Mouse (Mus musculus): Measurements from ENCODE around the gene Fem1a. TPM values are rescaled to one million over a fixed set of nuclear protein-coding genes. Genes with fewer than 3 reads are reported as not detected.

The Fem1a gene
- polyA plus RNA-seq, 1 experiment from 2014 or later, result 19.4 TPM

GRCm38 (mm10) chr17:56224916-56225315, 31.7 kb upstream of the Fem1a start:
- Histone ChIP-seq H3K9ac (no peak overlapping the region), H3K27ac (no peak overlapping the region), H3K9me3 (replicated peaks) (no peaks in the 10 kb centered on the region), H3K27me3 (no peaks in the 10 kb centered on the region; the same call in none of the 2 replicates), H3K36me3 (no peaks in the 10 kb centered on the region), H3K4me3 (no peak overlapping the region), H3K4me2 (no peak overlapping the region), H3K4me1 (replicated peaks) (no peaks in the 10 kb centered on the region; the same call in 1 of the 2 replicates)
- WGBS, result 47% methylated on average over 1 of the region's 1 CpGs
- no peak for ATAC-seq (replicated peaks; ENCODE audit: insufficient number of reproducible peaks, insufficient read depth, low FRiP score, low read depth)

- no peaks in the 10 kb centered on the region for H3K9me3 ChIP-seq (replicated peaks)
- WGBS, result 59% methylated on average over 3 of the region's 3 CpGs
- H3K4me1 ChIP-seq (replicated peaks), result no peaks in the 10 kb centered on the region
- no peak overlapping the region for H3K27ac ChIP-seq
- H3K4me2 ChIP-seq, result no peak overlapping the region
- ATAC-seq (replicated peaks; ENCODE audit: insufficient number of reproducible peaks, insufficient read depth, low FRiP score, low read depth), result no peak
- no peaks in the 10 kb centered on the region for H3K36me3 ChIP-seq
- no peak overlapping the region for H3K4me3 ChIP-seq
- H3K27me3 ChIP-seq, result no peaks in the 10 kb centered on the region; the same call in none of the 2 replicates
- no peak overlapping the region for H3K9ac ChIP-seq
These were observed 30.0 kb upstream of the Fem1a start for GRCm38 (mm10) chr17:56226566-56226965.

- 60% methylated on average over 10 of the region's 10 CpGs for WGBS
- H3K36me3 ChIP-seq, result no peaks in the 10 kb centered on the region
These were observed 26.7 kb upstream of the Fem1a start for GRCm38 (mm10) chr17:56229943-56230342.

DNA sequence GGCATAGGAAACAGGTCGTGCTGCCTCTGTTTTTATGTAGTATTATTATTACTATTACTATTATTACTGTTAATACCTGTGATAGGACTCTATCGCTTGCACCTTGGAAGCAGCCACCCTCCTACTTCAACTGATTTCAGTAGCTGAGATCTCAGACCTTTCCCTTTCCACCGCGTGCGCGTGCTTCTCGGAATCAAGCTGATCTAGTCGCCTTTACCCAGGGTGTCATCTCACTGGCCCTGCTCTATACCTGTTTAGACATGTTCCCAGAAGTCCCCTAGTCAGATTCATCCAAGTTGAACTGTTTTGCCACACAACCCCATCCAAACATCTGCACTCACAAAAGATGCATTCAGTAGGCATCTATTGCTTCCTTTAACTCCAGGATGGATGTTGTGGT, 23.2 kb upstream of the Fem1a start:
- H3K4me2 ChIP-seq, result no peak overlapping the region
- no peak for ATAC-seq (replicated peaks; ENCODE audit: insufficient number of reproducible peaks, insufficient read depth, low FRiP score, low read depth)
- no peak overlapping the region for H3K27ac ChIP-seq
- H3K4me1 ChIP-seq (replicated peaks), result peaks cover 4% of the 10 kb centered on the region; the same call in 1 of the 2 replicates
- WGBS, result 50% methylated on average over 8 of the region's 8 CpGs
- H3K4me3 ChIP-seq, result no peak overlapping the region
- no peaks in the 10 kb centered on the region for H3K36me3 ChIP-seq
- no peaks in the 10 kb centered on the region for H3K9me3 ChIP-seq (replicated peaks)
- peaks cover 6% of the 10 kb centered on the region for H3K27me3 ChIP-seq
- H3K9ac ChIP-seq, result no peak overlapping the region

More at GRCm38 (mm10) chr17:56229943-56230342, 26.7 kb upstream of the Fem1a start:
- Histone ChIP-seq H3K4me2 (no peak overlapping the region), H3K9ac (no peak overlapping the region), H3K27me3 (peaks cover 6% of the 10 kb centered on the region), H3K4me1 (replicated peaks) (peaks cover 4% of the 10 kb centered on the region; the same call in 1 of the 2 replicates), H3K9me3 (replicated peaks) (no peaks in the 10 kb centered on the region), H3K4me3 (no peak overlapping the region), H3K27ac (no peak overlapping the region)
- ATAC-seq (replicated peaks; ENCODE audit: insufficient number of reproducible peaks, insufficient read depth, low FRiP score, low read depth), result no peak

DNA sequence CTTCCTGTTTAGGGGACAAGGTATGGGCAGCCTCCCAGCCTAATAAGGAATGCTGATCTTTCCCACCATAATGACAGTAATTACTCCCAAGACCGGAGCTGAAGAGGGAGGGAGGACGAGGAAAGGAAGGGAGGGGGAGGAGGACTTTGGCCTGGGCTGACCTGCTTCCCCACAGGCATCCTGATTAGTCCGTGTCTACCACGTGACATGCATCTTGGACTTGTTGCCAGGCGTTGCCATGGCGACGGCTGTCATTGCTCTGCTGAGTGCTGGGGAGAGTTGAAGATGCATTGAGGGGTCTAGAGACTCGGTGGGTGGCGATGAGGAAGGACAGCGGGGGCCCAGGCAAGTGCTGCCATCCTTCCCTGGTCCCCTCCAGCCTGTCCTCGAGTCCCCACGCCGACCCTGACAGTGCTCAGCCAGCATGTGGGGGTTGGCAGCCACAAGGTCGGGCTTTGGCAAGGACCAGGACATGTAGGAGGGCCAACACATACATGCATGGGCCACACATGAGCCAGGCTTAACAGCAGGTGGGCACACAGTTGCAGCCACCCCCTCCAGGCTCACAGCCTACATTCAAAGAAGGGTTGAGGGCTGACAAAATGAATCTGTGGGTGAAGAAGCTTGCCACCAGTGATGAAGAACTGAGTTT, 22.7 kb upstream of the Fem1a start:
- Histone ChIP-seq H3K36me3 (no peaks in the 10 kb centered on the region), H3K4me2 (no peak overlapping the region), H3K4me3 (no peak overlapping the region), H3K9ac (no peak overlapping the region), H3K27ac (no peak overlapping the region), H3K4me1 (replicated peaks) (peaks cover 4% of the 10 kb centered on the region; the same call in 1 of the 2 replicates), H3K9me3 (replicated peaks) (no peaks in the 10 kb centered on the region), H3K27me3 (peaks cover 6% of the 10 kb centered on the region)
- WGBS, result 1% methylated on average over 14 of the region's 14 CpGs
- peak; percentile 62; the same call in 1 of the 2 replicates for ATAC-seq (replicated peaks; ENCODE audit: insufficient number of reproducible peaks, insufficient read depth, low FRiP score, low read depth)

GRCm38 (mm10) chr17:56241541-56242401, 14.8 kb upstream of the Fem1a start:
- no peak overlapping the region for H3K4me2 ChIP-seq
- peaks cover 12% of the 10 kb centered on the region for H3K27me3 ChIP-seq
- ATAC-seq (replicated peaks; ENCODE audit: insufficient number of reproducible peaks, insufficient read depth, low FRiP score, low read depth), result peak; percentile 58
- no peaks in the 10 kb centered on the region; the same call in 1 of the 2 replicates for H3K4me1 ChIP-seq (replicated peaks)
- no peak overlapping the region for H3K27ac ChIP-seq
- H3K4me3 ChIP-seq, result no peak overlapping the region
- no peaks in the 10 kb centered on the region for H3K36me3 ChIP-seq
- no peaks in the 10 kb centered on the region for H3K9me3 ChIP-seq (replicated peaks)
- WGBS, result 1% methylated on average over 33 of the region's 33 CpGs
- no peak overlapping the region for H3K9ac ChIP-seq

- WGBS, result 59% methylated on average over 7 of the region's 7 CpGs
- peaks cover 11% of the 10 kb centered on the region for H3K27me3 ChIP-seq
- H3K4me2 ChIP-seq, result no peak overlapping the region
- H3K27ac ChIP-seq, result no peak overlapping the region
- H3K4me1 ChIP-seq (replicated peaks), result no peaks in the 10 kb centered on the region; the same call in 1 of the 2 replicates
- H3K36me3 ChIP-seq, result no peaks in the 10 kb centered on the region
- H3K9me3 ChIP-seq (replicated peaks), result no peaks in the 10 kb centered on the region
- ATAC-seq (replicated peaks; ENCODE audit: insufficient number of reproducible peaks, insufficient read depth, low FRiP score, low read depth), result no peak
- no peak overlapping the region for H3K4me3 ChIP-seq
- H3K9ac ChIP-seq, result no peak overlapping the region
These were observed 11.0 kb upstream of the Fem1a start for GRCm38 (mm10) chr17:56245608-56246007.

DNA sequence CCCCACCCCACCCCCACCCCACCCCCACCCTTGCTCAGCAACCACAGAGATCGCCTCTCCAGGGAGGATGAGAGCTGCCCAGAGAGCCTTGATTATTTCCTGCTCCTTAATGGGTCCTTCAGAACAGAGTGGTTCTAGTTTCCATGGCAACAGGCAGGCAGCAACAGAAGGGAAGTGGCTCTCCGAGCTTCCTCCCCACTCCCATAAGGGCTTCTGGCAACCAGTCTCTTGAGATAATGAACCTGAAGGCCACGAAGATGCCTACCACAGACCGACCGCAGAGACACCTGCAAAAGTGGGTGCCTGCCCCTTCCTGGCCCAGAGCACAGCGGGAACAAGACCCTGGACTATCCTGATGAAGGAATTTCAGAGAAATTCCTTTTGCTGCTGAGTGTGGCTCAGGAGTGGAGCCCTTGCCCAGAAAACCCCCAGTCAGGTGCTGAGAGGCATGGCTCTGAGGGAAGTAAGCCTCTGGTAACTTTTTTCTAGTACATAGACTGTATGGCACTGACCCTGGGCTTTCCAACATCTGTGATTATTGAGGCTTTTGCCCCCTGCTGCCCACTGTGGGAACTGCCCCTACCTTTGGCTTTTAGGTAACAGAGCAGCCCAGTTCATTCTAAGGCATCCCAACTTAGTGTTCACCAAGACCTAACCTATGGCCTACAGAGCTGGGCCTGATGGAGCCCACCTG, 5.3 kb upstream of the Fem1a start:
- Histone ChIP-seq H3K36me3 (no peaks in the 10 kb centered on the region), H3K4me1 (replicated peaks) (peaks cover 9% of the 10 kb centered on the region), H3K4me3 (no peak overlapping the region), H3K4me2 (no peak overlapping the region), H3K9me3 (replicated peaks) (no peaks in the 10 kb centered on the region), H3K27ac (no peak overlapping the region), H3K27me3 (no peaks in the 10 kb centered on the region), H3K9ac (no peak overlapping the region)
- 17% methylated on average over 6 of the region's 6 CpGs for WGBS
- no peak for ATAC-seq (replicated peaks; ENCODE audit: insufficient number of reproducible peaks, insufficient read depth, low FRiP score, low read depth)

DNA sequence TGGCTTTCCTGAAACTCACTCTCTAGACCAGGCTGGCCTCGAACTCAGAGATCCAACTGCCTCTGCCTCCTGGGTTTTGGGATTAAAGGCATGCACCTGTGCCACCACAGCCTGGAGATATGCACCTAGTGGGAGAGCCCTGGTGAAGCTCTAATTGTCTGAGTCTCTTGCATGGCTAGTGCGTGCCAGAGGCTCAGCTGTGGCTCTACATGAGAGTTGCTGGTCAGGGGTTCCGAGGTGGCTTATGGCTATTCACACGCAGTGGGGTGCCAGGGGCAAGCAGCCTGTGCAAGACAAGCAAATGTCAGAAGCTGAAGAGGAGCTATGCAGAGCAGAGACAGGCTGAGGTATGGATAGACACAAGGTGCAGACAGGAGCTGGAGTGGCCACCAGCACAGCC, 1.9 kb upstream of the Fem1a start:
- no peak overlapping the region for H3K4me2 ChIP-seq
- no peaks in the 10 kb centered on the region for H3K27me3 ChIP-seq
- 80% methylated on average over 4 of the region's 4 CpGs for WGBS
- H3K27ac ChIP-seq, result no peak overlapping the region
- H3K9me3 ChIP-seq (replicated peaks), result no peaks in the 10 kb centered on the region
- peaks cover 9% of the 10 kb centered on the region for H3K36me3 ChIP-seq
- no peak overlapping the region for H3K4me3 ChIP-seq
- H3K9ac ChIP-seq, result no peak overlapping the region
- no peak for ATAC-seq (replicated peaks; ENCODE audit: insufficient number of reproducible peaks, insufficient read depth, low FRiP score, low read depth)
- peaks cover 33% of the 10 kb centered on the region for H3K4me1 ChIP-seq (replicated peaks)

DNA sequence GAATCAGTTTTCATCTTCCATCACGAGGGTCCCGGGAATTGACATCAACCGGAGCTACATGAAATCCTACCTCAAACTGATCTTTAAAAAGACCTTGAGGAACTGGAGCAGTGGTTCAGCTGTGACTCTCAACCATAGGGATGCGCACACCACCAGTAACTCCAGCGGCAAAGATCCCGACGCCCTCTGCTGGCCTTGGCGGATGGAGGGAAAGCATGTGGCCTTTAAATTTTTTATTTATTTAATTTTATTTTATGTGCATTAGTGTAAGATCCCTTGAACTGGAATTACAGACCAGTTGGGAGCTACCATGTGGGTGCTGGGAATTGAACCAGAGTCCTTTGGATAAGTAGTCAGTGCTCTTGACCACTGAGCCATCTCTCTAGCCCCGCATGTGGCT, 1.2 kb upstream of the Fem1a start:
- Histone ChIP-seq H3K27me3 (no peaks in the 10 kb centered on the region), H3K36me3 (peaks cover 17% of the 10 kb centered on the region), H3K27ac (peak overlapping the region; percentile 40; the same call in 1 of the 2 replicates), H3K9me3 (replicated peaks) (no peaks in the 10 kb centered on the region), H3K4me2 (peak overlapping the region; percentile 94), H3K4me1 (replicated peaks) (peaks cover 41% of the 10 kb centered on the region), H3K4me3 (peak overlapping the region; percentile 70), H3K9ac (no peak overlapping the region)
- ATAC-seq (replicated peaks; ENCODE audit: insufficient number of reproducible peaks, insufficient read depth, low FRiP score, low read depth), result no peak
- WGBS, result 21% methylated on average over 9 of the region's 9 CpGs

DNA sequence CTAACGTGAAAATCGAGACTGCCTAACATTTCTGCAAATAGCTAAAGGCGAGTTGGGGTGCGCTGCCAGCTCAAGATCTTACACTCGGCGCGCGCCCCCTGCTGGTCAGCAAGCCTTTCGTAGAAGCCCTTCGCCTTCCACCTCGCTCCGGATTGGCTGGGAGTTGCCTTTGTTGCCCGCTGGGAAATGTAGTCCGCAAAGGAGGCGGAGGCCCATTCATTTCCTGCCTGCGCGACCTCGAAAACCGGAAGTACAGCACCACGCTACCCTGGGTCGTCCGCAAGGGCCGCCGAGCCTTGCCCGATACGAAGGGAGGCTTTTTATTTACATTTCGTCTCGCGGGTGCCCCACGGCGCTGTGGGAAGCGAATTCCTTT, 759 bp upstream of the Fem1a start:
- peak overlapping the region; percentile 94 for H3K4me2 ChIP-seq
- H3K9ac ChIP-seq, result peak overlapping the region; percentile 43
- H3K4me3 ChIP-seq, result peak overlapping the region; percentile 70
- H3K4me1 ChIP-seq (replicated peaks), result peaks cover 45% of the 10 kb centered on the region
- H3K27me3 ChIP-seq, result no peaks in the 10 kb centered on the region
- H3K36me3 ChIP-seq, result peaks cover 20% of the 10 kb centered on the region
- H3K9me3 ChIP-seq (replicated peaks), result no peaks in the 10 kb centered on the region
- peak overlapping the region; percentile 97 for H3K27ac ChIP-seq
- under 1% methylated on average over 32 of the region's 32 CpGs for WGBS
- ATAC-seq (replicated peaks; ENCODE audit: insufficient number of reproducible peaks, insufficient read depth, low FRiP score, low read depth), result peak; percentile 90
